Comparison of ENCODE assay signal across 24 mouse cellular contexts in genomic region chr7:101982735-101983134, GRCm38 (mm10). TPM values are rescaled to one million over a fixed set of nuclear protein-coding genes. Genes with fewer than 3 reads are reported as not detected.
DNase-seq lines count a peak whose midpoint lies in the region; ATAC-seq and TF ChIP-seq lines count a peak whose summit lies in the region.
"Had no signal": no experiment of that assay in that cellular context is flagged by ENCODE, and none has a peak within 500 bp of the region (broad histone marks: within the 10 kb centered on the region; RNA-seq: fewer than 3 reads in every experiment).

No protein-coding gene starts in this region.

- no peak for DNase-seq in embryonic facial prominence, embryonic 11.5 days (ENCODE audit: low spot score)
- DNase-seq in embryonic facial prominence, embryonic 10.5 days (ENCODE audit: low spot score), result no peak
- peak; percentile 31 for DNase-seq in kidney, adult 18-20 months
- DNase-seq in liver, embryonic 13.5 days, result no peak
- DNase-seq in gastrocnemius, adult 2 months, result no peak
- DNase-seq in lung, postnatal 25 days (ENCODE audit: low spot score), result no peak
- DNase-seq: adrenal gland, adult 8-10 months; cerebellum, adult 9-10 months; forebrain, postnatal 0 days; heart, postnatal 4 days; layer of hippocampus, postnatal 36 days; lung, adult 2 months; lung, postnatal 4 days; right cerebral cortex, adult 18-20 months; thymus, adult 18-20 months had no signal

- no peak overlapping the region for H3K4me3 ChIP-seq in embryonic facial prominence, embryonic 11.5 days (ENCODE audit: low read depth, low read length)
- no peak overlapping the region for H3K4me3 ChIP-seq in embryonic facial prominence, embryonic 10.5 days
- no peak overlapping the region for H3K4me3 ChIP-seq in kidney, embryonic 14.5 days (ENCODE audit: low read length)
- no peak overlapping the region for H3K4me3 ChIP-seq in embryonic facial prominence, embryonic 15.5 days (replicated peaks)
- no peak overlapping the region for H3K4me3 ChIP-seq in liver, embryonic 13.5 days (replicated peaks)
- H3K4me3 ChIP-seq in gastrocnemius, adult 2 months, result no peak overlapping the region
- H3K4me3 ChIP-seq: embryonic facial prominence, embryonic 12.5 days; heart, embryonic 12.5 days; limb, embryonic 13.5 days; midbrain, embryonic 10.5 days; neural tube, embryonic 12.5 days had no signal

- TF ChIP-seq CTCF in gastrocnemius, adult 2 months (IDR thresholded peaks at IDR 0.05), result no peak

- ATAC-seq in embryonic facial prominence, embryonic 11.5 days (replicated peaks; ENCODE audit: insufficient number of reproducible peaks, low FRiP score, low TSS enrichment, low read depth), result peak; percentile 44; the same call in 1 of the 2 replicates
- ATAC-seq in kidney, embryonic 14.5 days (ENCODE audit: low FRiP score, low TSS enrichment), result no peak
- 0 out of 2 replicates have a peak, but pooled peaks have one; percentile 34 for ATAC-seq in embryonic facial prominence, embryonic 15.5 days (ENCODE audit: insufficient number of reproducible peaks, low FRiP score, low TSS enrichment, low read depth)
- ATAC-seq in liver, embryonic 13.5 days (ENCODE audit: low read depth), result peak; percentile 31; the same call in 1 of the 2 replicates
- ATAC-seq: forebrain, postnatal 0 days; hindbrain, postnatal 0 days; Patski had no signal

- H3K27ac ChIP-seq in embryonic facial prominence, embryonic 11.5 days (replicated peaks; ENCODE audit: low read depth, low read length), result no peak overlapping the region
- H3K27ac ChIP-seq in embryonic facial prominence, embryonic 10.5 days (replicated peaks), result no peak overlapping the region
- H3K27ac ChIP-seq in kidney, embryonic 14.5 days (ENCODE audit: low read depth, low read length), result no peak overlapping the region
- no peak overlapping the region for H3K27ac ChIP-seq in embryonic facial prominence, embryonic 15.5 days (replicated peaks)
- no peak overlapping the region for H3K27ac ChIP-seq in liver, embryonic 13.5 days
- H3K27ac ChIP-seq in gastrocnemius, adult 2 months, result no peak overlapping the region
- H3K27ac ChIP-seq: embryonic facial prominence, embryonic 12.5 days; hindbrain, postnatal 0 days; limb, embryonic 13.5 days; midbrain, embryonic 10.5 days; neural tube, embryonic 12.5 days had no signal

- H3K36me3 ChIP-seq in embryonic facial prominence, embryonic 11.5 days (replicated peaks; ENCODE audit: control insufficient read depth, insufficient read depth, low read depth, low read length), result no peaks in the 10 kb centered on the region; the same call in 1 of the 2 replicates
- H3K36me3 ChIP-seq in embryonic facial prominence, embryonic 10.5 days (replicated peaks), result peaks cover 78% of the 10 kb centered on the region
- peaks cover 40% of the 10 kb centered on the region for H3K36me3 ChIP-seq in kidney, embryonic 14.5 days (ENCODE audit: control insufficient read depth, insufficient read depth, low read length)
- peaks cover 36% of the 10 kb centered on the region for H3K36me3 ChIP-seq in embryonic facial prominence, embryonic 15.5 days
- H3K36me3 ChIP-seq in liver, embryonic 13.5 days, result peaks cover 50% of the 10 kb centered on the region

- H3K9me3 ChIP-seq in embryonic facial prominence, embryonic 11.5 days (replicated peaks; ENCODE audit: control insufficient read depth, low read length), result no peaks in the 10 kb centered on the region
- no peaks in the 10 kb centered on the region for H3K9me3 ChIP-seq in embryonic facial prominence, embryonic 10.5 days
- H3K9me3 ChIP-seq in kidney, embryonic 14.5 days (ENCODE audit: control insufficient read depth, low read length), result no peaks in the 10 kb centered on the region
- no peaks in the 10 kb centered on the region for H3K9me3 ChIP-seq in embryonic facial prominence, embryonic 15.5 days (replicated peaks)
- no peaks in the 10 kb centered on the region for H3K9me3 ChIP-seq in liver, embryonic 13.5 days (replicated peaks)
- H3K9me3 ChIP-seq: embryonic facial prominence, embryonic 12.5 days; heart, embryonic 12.5 days; limb, embryonic 13.5 days; midbrain, embryonic 10.5 days; neural tube, embryonic 12.5 days had no signal

- no peaks in the 10 kb centered on the region for H3K4me1 ChIP-seq in embryonic facial prominence, embryonic 11.5 days (ENCODE audit: control insufficient read depth, insufficient read depth, low read length)
- 0 out of 2 replicates have a peak, but pooled peaks cover 2% of the 10 kb centered on the region for H3K4me1 ChIP-seq in embryonic facial prominence, embryonic 10.5 days
- H3K4me1 ChIP-seq in kidney, embryonic 14.5 days (ENCODE audit: control insufficient read depth, insufficient read depth, low read length), result no peaks in the 10 kb centered on the region
- 0 out of 2 replicates have a peak, but pooled peaks cover 5% of the 10 kb centered on the region for H3K4me1 ChIP-seq in embryonic facial prominence, embryonic 15.5 days
- H3K4me1 ChIP-seq in liver, embryonic 13.5 days (replicated peaks), result 0 out of 2 replicates have a peak, but pooled peaks cover 9% of the 10 kb centered on the region
- H3K4me1 ChIP-seq: embryonic facial prominence, embryonic 12.5 days; heart, embryonic 12.5 days; limb, embryonic 13.5 days; midbrain, embryonic 10.5 days; neural tube, embryonic 12.5 days had no signal

- no peak overlapping the region for H3K9ac ChIP-seq in embryonic facial prominence, embryonic 11.5 days (replicated peaks; ENCODE audit: low read length)
- H3K9ac ChIP-seq in kidney, embryonic 14.5 days (ENCODE audit: low read depth, low read length), result no peak overlapping the region
- no peak overlapping the region for H3K9ac ChIP-seq in embryonic facial prominence, embryonic 15.5 days
- no peak overlapping the region for H3K9ac ChIP-seq in liver, embryonic 13.5 days
- H3K9ac ChIP-seq: embryonic facial prominence, embryonic 12.5 days; forebrain, postnatal 0 days; heart, embryonic 12.5 days; limb, embryonic 13.5 days; neural tube, embryonic 12.5 days had no signal

- H3K27me3 ChIP-seq in embryonic facial prominence, embryonic 11.5 days (ENCODE audit: control insufficient read depth, insufficient read depth, low read length), result no peaks in the 10 kb centered on the region
- H3K27me3 ChIP-seq in embryonic facial prominence, embryonic 10.5 days (replicated peaks; ENCODE audit: low read depth, poor library complexity, severe bottlenecking), result no peaks in the 10 kb centered on the region
- H3K27me3 ChIP-seq in kidney, embryonic 14.5 days (ENCODE audit: control insufficient read depth, insufficient read depth, low read length), result no peaks in the 10 kb centered on the region
- no peaks in the 10 kb centered on the region for H3K27me3 ChIP-seq in embryonic facial prominence, embryonic 15.5 days
- H3K27me3 ChIP-seq in liver, embryonic 13.5 days, result no peaks in the 10 kb centered on the region
- H3K27me3 ChIP-seq: embryonic facial prominence, embryonic 12.5 days; heart, embryonic 12.5 days; limb, embryonic 13.5 days; neural tube, embryonic 12.5 days; Patski had no signal

- no peak overlapping the region for H3K4me2 ChIP-seq in embryonic facial prominence, embryonic 11.5 days (ENCODE audit: low read depth, low read length)
- H3K4me2 ChIP-seq in kidney, embryonic 14.5 days (replicated peaks; ENCODE audit: low read depth, low read length), result no peak overlapping the region
- H3K4me2 ChIP-seq in embryonic facial prominence, embryonic 15.5 days (replicated peaks), result no peak overlapping the region
- H3K4me2 ChIP-seq in liver, embryonic 13.5 days, result no peak overlapping the region
- H3K4me2 ChIP-seq: embryonic facial prominence, embryonic 12.5 days; heart, embryonic 12.5 days; limb, embryonic 13.5 days; neural tube, embryonic 12.5 days had no signal

- WGBS in embryonic facial prominence, embryonic 11.5 days, result 83% methylated on average over 1 of the region's 1 CpGs
- WGBS in embryonic facial prominence, embryonic 10.5 days, result 73% methylated on average over 1 of the region's 1 CpGs
- 88% methylated on average over 1 of the region's 1 CpGs for whole genome bisulfite sequencing in kidney, embryonic 14.5 days
- 77% methylated on average over 1 of the region's 1 CpGs for WGBS in embryonic facial prominence, embryonic 15.5 days
- 58% methylated on average over 1 of the region's 1 CpGs for WGBS in liver, embryonic 13.5 days (ENCODE audit: insufficient replicate concordance)

- intact Hi-C loops in gastrocnemius, adult 2 months (cut with DNase I), result no loop called here

RNA-seq across cellular contexts. Expression of gene Il18bp, which starts 35.8 kb away (rescaled TPM):
- polyA plus RNA-seq in embryonic facial prominence, embryonic 11.5 days (2014; fragmentation: Nextera tagmentation; extraction: Ambion mirVana), result 1.6 TPM in 2 replicates
- 3.0 and 3.4 TPM in 2 replicates for polyA plus RNA-seq in embryonic facial prominence, embryonic 10.5 days (2016; fragmentation: Nextera tagmentation; extraction: Ambion mirVana)
- 2.5 and 3.9 TPM in 2 replicates for polyA plus RNA-seq in kidney, embryonic 14.5 days (2014; fragmentation: Nextera tagmentation; extraction: Ambion mirVana)
- polyA plus RNA-seq in embryonic facial prominence, embryonic 15.5 days (2015; fragmentation: Nextera tagmentation; extraction: Ambion mirVana), result 2.4 and 2.5 TPM in 2 replicates
- polyA plus RNA-seq in liver, embryonic 13.5 days (2015; fragmentation: Nextera tagmentation; extraction: Ambion mirVana), result 9.1 and 11.1 TPM in 2 replicates
- total RNA-seq in gastrocnemius, adult 2 months (2021), result 1 to 10 TPM; 1.9 to 2.3 TPM

RNA-seq across cellular contexts. Expression of gene Numa1, which starts 48.8 kb away (rescaled TPM):
- 107 and 110 TPM in 2 replicates for polyA plus RNA-seq in embryonic facial prominence, embryonic 11.5 days (2014; fragmentation: Nextera tagmentation; extraction: Ambion mirVana)
- polyA plus RNA-seq in embryonic facial prominence, embryonic 10.5 days (2016; fragmentation: Nextera tagmentation; extraction: Ambion mirVana), result 110 and 113 TPM in 2 replicates
- polyA plus RNA-seq in kidney, embryonic 14.5 days (2014; fragmentation: Nextera tagmentation; extraction: Ambion mirVana), result 69.6 and 110 TPM in 2 replicates
- polyA plus RNA-seq in embryonic facial prominence, embryonic 15.5 days (2015; fragmentation: Nextera tagmentation; extraction: Ambion mirVana), result 72.8 and 73.7 TPM in 2 replicates
- polyA plus RNA-seq in liver, embryonic 13.5 days (2015; fragmentation: Nextera tagmentation; extraction: Ambion mirVana), result 24.5 and 30.7 TPM in 2 replicates
- 10 to 100 TPM; 47.1 to 53.6 TPM for total RNA-seq in gastrocnemius, adult 2 months (2021)

RNA-seq across cellular contexts. Expression of gene Lrrc51, which starts 49.0 kb away (rescaled TPM):
- 11.0 and 12.1 TPM in 2 replicates for polyA plus RNA-seq in embryonic facial prominence, embryonic 11.5 days (2014; fragmentation: Nextera tagmentation; extraction: Ambion mirVana)
- polyA plus RNA-seq in embryonic facial prominence, embryonic 10.5 days (2016; fragmentation: Nextera tagmentation; extraction: Ambion mirVana), result 9.4 and 9.7 TPM in 2 replicates
- polyA plus RNA-seq in kidney, embryonic 14.5 days (2014; fragmentation: Nextera tagmentation; extraction: Ambion mirVana), result 10.0 and 14.7 TPM in 2 replicates
- 22.0 and 29.2 TPM in 2 replicates for polyA plus RNA-seq in embryonic facial prominence, embryonic 15.5 days (2015; fragmentation: Nextera tagmentation; extraction: Ambion mirVana)
- polyA plus RNA-seq in liver, embryonic 13.5 days (2015; fragmentation: Nextera tagmentation; extraction: Ambion mirVana), result 2.1 TPM in 2 replicates
- 1 to 10 TPM; 4.1 to 4.2 TPM for total RNA-seq in gastrocnemius, adult 2 months (2021)
